Mouse (Mus musculus) ES-E14 (cell line): ENCODE measurements around the gene Stk40. TPM values are rescaled to one million over a fixed set of nuclear protein-coding genes. Genes with fewer than 3 reads are reported as not detected.
"Not testable (repeated sequence)": the region's sequence is repeated elsewhere in the genome, so short reads cannot be mapped to it uniquely, and the experiment has no call there.

Source experiments
- DNase-seq: peaks from one replicate; pipeline ENCODE4 v3.0.0-alpha.2; 2013; ENCODE audit warnings: low read depth, low spot score
- H3K27ac ChIP-seq: 2 replicates; pipeline ENCODE4 v1.5.1; 2012; ENCODE audit warnings: low read depth, mild to moderate bottlenecking, low read length, moderate library complexity, mixed read lengths; ENCODE audit not compliant: poor library complexity, insufficient read depth, severe bottlenecking
- H3K36me3 ChIP-seq: 2 replicates; pipeline ENCODE4 v1.6.1; 2012; ENCODE audit warnings: mild to moderate bottlenecking, low read length, moderate library complexity, mixed read lengths; ENCODE audit not compliant: control insufficient read depth, poor library complexity, insufficient read depth, severe bottlenecking
- H3K4me1 ChIP-seq, 2 experiments: fragments of 150-350 bp in 1 of 2; sonication (generic) in 1 of 2; 2 replicates each; pipeline ENCODE4 v1.6.1; 2012; ENCODE audit warnings: low read length in 2 of 2, mild to moderate bottlenecking in 1 of 2, mixed read lengths in 1 of 2; ENCODE audit not compliant: control insufficient read depth in 2 of 2, insufficient read depth in 2 of 2, poor library complexity in 1 of 2
- H3K4me3 ChIP-seq, 2 experiments: fragments of 150-350 bp in 1 of 2; sonication (generic) in 1 of 2; 2 replicates each; pipeline ENCODE4 v1.5.1; 2012; ENCODE audit warnings: low read length in 2 of 2, low read depth in 1 of 2, mild to moderate bottlenecking in 1 of 2, mixed read lengths in 1 of 2; ENCODE audit not compliant: insufficient read depth in 1 of 2, poor library complexity in 1 of 2, severe bottlenecking in 1 of 2
- H3K9ac ChIP-seq: 2 replicates; pipeline ENCODE4 v1.6.1; 2012; ENCODE audit warnings: low read depth, mild to moderate bottlenecking, low read length, mixed read lengths; ENCODE audit not compliant: poor library complexity, insufficient read depth, severe bottlenecking
- H3K9me3 ChIP-seq: fragments of 150-350 bp; sonication (generic); 2 replicates; pipeline ENCODE4 v1.6.1; 2012; ENCODE audit warnings: low read depth, mild to moderate bottlenecking, low read length; ENCODE audit not compliant: control insufficient read depth, insufficient read depth
- CHD2 ChIP-seq: IDR thresholded peaks from 2 replicates; pipeline ENCODE4 v1.6.1; 2014; ENCODE audit warnings: mild to moderate bottlenecking, low read depth, low read length, inconsistent platforms
- HCFC1 ChIP-seq: IDR thresholded peaks from 2 replicates; pipeline ENCODE4 v1.6.1; 2012; ENCODE audit warnings: low read length, inconsistent platforms, borderline replicate concordance; ENCODE audit not compliant: insufficient read depth
- MAFK ChIP-seq: IDR thresholded peaks from 2 replicates; pipeline ENCODE4 v1.6.1; 2014; ENCODE audit warnings: mild to moderate bottlenecking, low read depth, low read length, inconsistent platforms; ENCODE audit not compliant: insufficient read depth
- ZC3H11A ChIP-seq: IDR thresholded peaks from 2 replicates; pipeline ENCODE4 v1.6.1; 2012; ENCODE audit warnings: low read depth, mild to moderate bottlenecking, inconsistent platforms, low read length, borderline replicate concordance
- ZNF384 ChIP-seq: IDR thresholded peaks from 2 replicates; pipeline ENCODE4 v1.6.1; 2012; ENCODE audit warnings: low read depth, low read length, inconsistent platforms
- in situ Hi-C, 2 experiments: fragments of 600-800 bp; cut with MboI; formaldehyde crosslinking; loops; one replicate each; pipeline ENCODE4 v1.15.1; 2025; ENCODE audit warnings: low sequenced_read_pairs in 2 of 2, inconsistent platforms in 1 of 2; ENCODE audit not compliant: unreplicated experiment in 2 of 2
- total RNA-seq: library from RNA; depleted of rRNA; stranded (reverse); fragments of 300-350 nt; gene quantifications from 2 replicates; pipeline ENCODE4 v1.2.3, GENCODE M21; 2012; rRNA removed

Stk40 gene
- total RNA-seq, 1 experiment, result 20.2 TPM

DNA sequence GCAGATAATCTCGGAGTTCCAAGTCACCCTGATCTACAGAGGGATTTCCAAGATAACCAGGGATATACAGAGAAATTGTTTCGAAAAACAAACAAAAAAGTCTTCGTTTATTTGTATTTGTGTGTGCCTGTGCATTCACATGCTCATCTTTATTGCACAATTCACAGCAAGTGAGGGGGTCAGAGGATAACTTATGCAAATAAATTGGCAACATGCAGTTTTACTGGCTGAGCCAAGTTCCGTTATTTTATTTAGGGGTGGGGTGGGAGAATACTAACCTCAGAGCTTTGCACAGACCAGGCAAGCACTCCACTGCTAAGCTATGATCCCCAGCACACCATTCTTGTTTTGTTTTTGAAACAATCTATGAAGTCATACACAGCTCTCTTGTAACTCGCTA lies 70.0 kb downstream of the Stk40 start:
- Histone ChIP-seq H3K4me3 (no peak overlapping the region), H3K9me3 (no peaks in the 10 kb centered on the region), H3K36me3 (peaks cover 45% of the 10 kb centered on the region), H3K9ac (no peak overlapping the region), H3K4me1 (peaks cover 1 to 4% of the 10 kb centered on the region in 2 experiments; a peak in 1 of 4 replicates), H3K27ac (no peak overlapping the region)
- TF ChIP-seq ZNF384 (no peak), ZC3H11A (no peak), CHD2 (no peak), MAFK (no peak), HCFC1 (no peak)
- DNase-seq, result no peak
- in situ Hi-C loops, result no loop called here

- in situ Hi-C loops, result not testable (repeated sequence)
Measured at GRCm38 (mm10) chr4:126175980-126176379, 72.2 kb downstream of the Stk40 start.

DNA sequence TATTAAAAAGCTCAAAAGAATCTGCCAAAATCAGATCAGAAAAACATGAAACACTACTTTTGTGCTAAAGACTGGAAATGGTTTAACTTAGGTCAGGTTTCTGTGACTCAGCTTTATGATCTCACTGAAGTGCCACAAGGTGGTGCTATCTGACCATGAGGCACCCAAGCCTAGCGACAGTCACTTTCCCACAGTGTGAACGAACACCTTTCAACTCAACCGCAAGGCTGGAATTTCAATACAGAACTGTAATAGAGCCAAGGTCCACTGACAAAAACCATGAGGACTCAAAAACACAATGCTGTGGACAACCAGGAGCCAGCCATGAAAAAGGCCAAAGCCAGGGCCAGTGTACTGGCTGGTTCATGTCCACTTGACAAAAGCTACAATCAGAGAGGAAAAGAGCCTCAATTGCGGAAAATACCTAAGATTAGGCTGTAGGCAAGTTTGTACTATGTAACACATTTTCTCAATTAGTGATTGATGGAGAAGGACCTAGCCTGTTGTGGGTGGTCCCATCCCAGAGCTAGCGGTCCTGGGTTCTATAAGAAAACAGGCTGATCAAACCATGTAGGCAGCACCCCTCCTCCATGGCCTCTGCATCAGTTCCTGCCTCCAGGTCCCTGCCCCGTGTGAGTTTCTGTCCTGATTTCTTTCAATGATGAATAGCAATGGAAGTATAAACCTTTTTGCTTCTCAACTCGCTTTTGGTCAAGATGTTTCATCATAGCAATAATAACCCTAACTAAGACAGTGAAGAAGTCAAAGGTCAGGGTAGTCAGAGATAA lies 77.6 kb downstream of the Stk40 start:
- TF ChIP-seq ZNF384 (no peak), MAFK (peak; percentile 83), ZC3H11A (0 out of 2 replicates have a peak, but pooled peaks have one; percentile 5), CHD2 (no peak), HCFC1 (no peak)
- Histone ChIP-seq H3K9ac (no peak overlapping the region; the same call in 1 of the 2 replicates), H3K36me3 (peaks cover 45% of the 10 kb centered on the region), H3K4me3 (no peak overlapping the region), H3K9me3 (no peaks in the 10 kb centered on the region), H3K4me1 (peaks cover 2 to 10% of the 10 kb centered on the region in 2 experiments; a peak in 2 of 4 replicates), H3K27ac (no peak overlapping the region)
- in situ Hi-C loops, result no loop called here
- DNase-seq, result peak; percentile 43

More at GRCm38 (mm10) chr4:126175980-126176379, 72.2 kb downstream of the Stk40 start:
- H3K4me3 ChIP-seq, H3K9me3 ChIP-seq, H3K9ac ChIP-seq, DNase-seq, H3K4me1 ChIP-seq, H3K27ac ChIP-seq: not testable (repeated sequence)
- H3K36me3 ChIP-seq, result peaks cover 47% of the 10 kb centered on the region

DNA sequence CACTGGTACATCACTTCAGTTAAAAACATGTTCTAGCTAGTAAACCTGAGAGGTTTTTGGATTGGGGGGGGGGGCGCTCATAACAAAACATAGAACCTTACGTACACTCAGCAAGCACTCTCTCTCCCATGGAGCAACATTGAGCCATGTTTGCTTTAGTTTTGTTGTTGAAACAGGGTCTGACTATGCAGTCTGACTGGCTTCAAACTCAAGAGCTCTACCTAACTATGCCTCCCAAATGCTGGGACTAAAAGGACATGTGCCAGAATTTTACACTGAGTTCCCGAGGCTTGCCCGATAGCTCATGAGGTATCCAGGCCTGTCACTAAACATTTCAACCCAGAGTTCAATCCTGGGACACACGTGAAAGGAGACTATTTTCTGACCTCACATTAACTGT lies 79.3 kb downstream of the Stk40 start:
- in situ Hi-C loops, result no loop called here
- no peaks in the 10 kb centered on the region for H3K9me3 ChIP-seq
- no peak for TF ChIP-seq HCFC1

GRCm38 (mm10) chr4:126187096-126187495 lies 83.3 kb downstream of the Stk40 start:
- DNase-seq, result no peak
- in situ Hi-C loops, result no loop called here
- TF ChIP-seq MAFK, result no peak
- TF ChIP-seq HCFC1, result no peak
- no peak for TF ChIP-seq ZNF384
- TF ChIP-seq CHD2, result no peak
- no peak for TF ChIP-seq ZC3H11A
- no peaks in the 10 kb centered on the region for H3K9me3 ChIP-seq
- no peak overlapping the region for H3K9ac ChIP-seq
- H3K4me3 ChIP-seq, result no peak overlapping the region
- H3K27ac ChIP-seq, result no peak overlapping the region
- peaks cover 0 to 1% of the 10 kb centered on the region in 2 experiments; a peak in 1 of 4 replicates for H3K4me1 ChIP-seq
- peaks cover 13% of the 10 kb centered on the region for H3K36me3 ChIP-seq

More for the DNA sequence above, 79.3 kb downstream of the Stk40 start:
- DNase-seq, result no peak
- H3K9ac ChIP-seq, result no peak overlapping the region
- peaks cover 2 to 6% of the 10 kb centered on the region in 2 experiments; a peak in 2 of 4 replicates for H3K4me1 ChIP-seq
- no peak overlapping the region for H3K4me3 ChIP-seq
- H3K27ac ChIP-seq, result no peak overlapping the region
- peaks cover 31% of the 10 kb centered on the region for H3K36me3 ChIP-seq

Other genes with a start within 250 kb of the Stk40 start
- gene Csf3r, start 79.4 kb upstream of the Stk40 start, total RNA-seq, result 0.11 and 0.18 TPM in 2 replicates
- gene Mrps15, start 57.0 kb upstream of the Stk40 start, total RNA-seq, result 57.6 and 61.1 TPM in 2 replicates
- gene Oscp1, start 45.4 kb upstream of the Stk40 start, total RNA-seq, result 5.9 and 7.2 TPM in 2 replicates
- gene Lsm10, start 7.3 kb upstream of the Stk40 start, total RNA-seq, result 15.0 and 21.8 TPM in 2 replicates
- gene Eva1b, start 43.8 kb downstream of the Stk40 start, total RNA-seq, result 44.2 and 48.7 TPM in 2 replicates
- gene Sh3d21, start 59.5 kb downstream of the Stk40 start, total RNA-seq, result 2.4 and 3.0 TPM in 2 replicates
- 202 and 211 TPM in 2 replicates for gene Thrap3, start 98.8 kb downstream of the Stk40 start, total RNA-seq
- 20.9 and 27.1 TPM in 2 replicates for gene Map7d1, start 152.4 kb downstream of the Stk40 start, total RNA-seq
- gene Trappc3, start 158.4 kb downstream of the Stk40 start, total RNA-seq, result 54.8 and 54.9 TPM in 2 replicates
- 3.7 and 3.8 TPM in 2 replicates for gene Col8a2, start 182.8 kb downstream of the Stk40 start, total RNA-seq
- gene Adprhl2, start 217.7 kb downstream of the Stk40 start, total RNA-seq, result 50.5 and 56.9 TPM in 2 replicates
- gene Tekt2, start 221.7 kb downstream of the Stk40 start, total RNA-seq, result 1.7 and 2.9 TPM in 2 replicates